Mouse (Mus musculus) forebrain, embryonic 15.5 days (tissue): Measurements from ENCODE around the gene Dnttip1. TPM values are rescaled to one million over a fixed set of nuclear protein-coding genes. Genes with fewer than 3 reads are reported as not detected.

Source experiments
- ATAC-seq: fragments of 200-750 bp; cut with Nextera tagmentation; replicated peaks from 2 replicates; pipeline ENCODE4 v1.8.0; 2017; ENCODE audit warnings: mild to moderate bottlenecking, moderate TSS enrichment, moderate library complexity
- H3K27ac ChIP-seq: fragments of 300-500 bp; sonication (generic); replicated peaks from 2 replicates; pipeline ENCODE4 v1.5.1; 2015; ENCODE audit warnings: mild to moderate bottlenecking, inconsistent platforms
- H3K27me3 ChIP-seq: fragments of 300-500 bp; sonication (generic); 2 replicates; pipeline ENCODE4 v1.6.1; 2015; ENCODE audit warnings: inconsistent platforms
- H3K36me3 ChIP-seq: fragments of 300-500 bp; sonication (generic); 2 replicates; pipeline ENCODE4 v1.6.1; 2015; ENCODE audit warnings: mild to moderate bottlenecking, inconsistent platforms
- H3K4me1 ChIP-seq: fragments of 300-500 bp; sonication (generic); 2 replicates; pipeline ENCODE4 v1.6.1; 2015; ENCODE audit warnings: inconsistent platforms
- H3K4me2 ChIP-seq: fragments of 300-500 bp; sonication (generic); replicated peaks from 2 replicates; pipeline ENCODE4 v1.6.1; 2015; ENCODE audit warnings: mild to moderate bottlenecking, inconsistent platforms
- H3K4me3 ChIP-seq: fragments of 300-500 bp; sonication (generic); 2 replicates; pipeline ENCODE4 v1.5.1; 2015; ENCODE audit warnings: mild to moderate bottlenecking, inconsistent platforms
- H3K9ac ChIP-seq: fragments of 300-500 bp; sonication (generic); replicated peaks from 2 replicates; pipeline ENCODE4 v1.6.1; 2015; ENCODE audit warnings: mild to moderate bottlenecking, inconsistent platforms
- H3K9me3 ChIP-seq: fragments of 300-500 bp; sonication (generic); 2 replicates; pipeline ENCODE4 v1.6.1; 2016; ENCODE audit warnings: inconsistent platforms
- WGBS: fragments of 180-500 bp; shearing (Covaris S2); methylation state at CpG from one replicate; pipeline ENCODE4 v1.1.7; 2015; ENCODE audit warnings: mixed read lengths; 5-methylcytosine and 5-hydroxymethylcytosine counted together
- polyA plus RNA-seq: library from polyadenylated mRNA; unstranded; fragments of >200 nt; fragmentation: Nextera tagmentation; extraction: Ambion mirVana; gene quantifications from 2 replicates; pipeline ENCODE4 v1.2.1, GENCODE M21; 2015

Dnttip1 gene
- polyA plus RNA-seq, 1 experiment from 2014 or later, result 73.9 TPM

GRCm38 (mm10) chr2:164800252-164801004 lies 54.6 kb downstream of the Dnttip1 start:
- Histone ChIP-seq H3K4me3 (no peak overlapping the region), H3K4me2 (no peak overlapping the region), H3K27ac (no peak overlapping the region), H3K36me3 (peaks cover 32% of the 10 kb centered on the region), H3K9ac (no peak overlapping the region), H3K27me3 (no peaks in the 10 kb centered on the region), H3K9me3 (no peaks in the 10 kb centered on the region), H3K4me1 (peaks cover 15% of the 10 kb centered on the region)
- WGBS, result 89% methylated on average over 13 of the region's 13 CpGs
- ATAC-seq, result no peak

- Histone ChIP-seq H3K27me3 (no peaks in the 10 kb centered on the region), H3K4me3 (peak overlapping the region; percentile 60), H3K36me3 (peaks cover 16% of the 10 kb centered on the region), H3K9ac (peak overlapping the region; percentile 61), H3K27ac (no peak overlapping the region), H3K9me3 (no peaks in the 10 kb centered on the region), H3K4me1 (peaks cover 28% of the 10 kb centered on the region), H3K4me2 (peak overlapping the region; percentile 61)
- no peak for ATAC-seq
- 95% methylated on average over 16 of the region's 16 CpGs for WGBS
Measured at GRCm38 (mm10) chr2:164803201-164803920, 57.6 kb downstream of the Dnttip1 start.

- Histone ChIP-seq H3K4me2 (peak overlapping the region; percentile 61), H3K9me3 (no peaks in the 10 kb centered on the region), H3K27me3 (no peaks in the 10 kb centered on the region), H3K36me3 (peaks cover 17% of the 10 kb centered on the region; the same call in 1 of the 2 replicates), H3K27ac (peak overlapping the region; percentile 74; the same call in 1 of the 2 replicates), H3K4me3 (peak overlapping the region; percentile 60), H3K9ac (peak overlapping the region; percentile 61), H3K4me1 (peaks cover 28% of the 10 kb centered on the region)
- 43% methylated on average over 1 of the region's 1 CpGs for WGBS
- no peak for ATAC-seq
Measured at GRCm38 (mm10) chr2:164803921-164804313, 58.1 kb downstream of the Dnttip1 start.

GRCm38 (mm10) chr2:164804533-164805331 lies 58.9 kb downstream of the Dnttip1 start, which contains the start of the genes Acot8 and Zswim3:
Acot8 (minus strand) TSS chr2:164804882.
Zswim3 (plus strand) TSS chr2:164805098.
- WGBS, result under 1% methylated on average over 47 of the region's 47 CpGs
- Histone ChIP-seq H3K36me3 (peaks cover 19% of the 10 kb centered on the region; the same call in 1 of the 2 replicates), H3K27me3 (no peaks in the 10 kb centered on the region), H3K9me3 (no peaks in the 10 kb centered on the region), H3K27ac (peak within 1 kb of the TSS; percentile 77), H3K4me2 (peak within 1 kb of the TSS; percentile 73), H3K4me3 (peak within 1 kb of the TSS; percentile 60), H3K9ac (peak within 1 kb of the TSS; percentile 64), H3K4me1 (peaks cover 28% of the 10 kb centered on the region)
- peak; percentile 97 for ATAC-seq

- no peak for ATAC-seq
- peaks cover 28% of the 10 kb centered on the region for H3K4me1 ChIP-seq
- peak overlapping the region; percentile 77 for H3K27ac ChIP-seq
- H3K4me3 ChIP-seq, result peak overlapping the region; percentile 60
- H3K36me3 ChIP-seq, result peaks cover 18% of the 10 kb centered on the region; the same call in 1 of the 2 replicates
- H3K9me3 ChIP-seq, result no peaks in the 10 kb centered on the region
- H3K9ac ChIP-seq, result peak overlapping the region; percentile 64
- peak overlapping the region; percentile 73 for H3K4me2 ChIP-seq
- no peaks in the 10 kb centered on the region for H3K27me3 ChIP-seq
- 2% methylated on average over 21 of the region's 21 CpGs for WGBS
Measured at GRCm38 (mm10) chr2:164805332-164805718, 59.5 kb downstream of the Dnttip1 start.

- Histone ChIP-seq H3K4me3 (no peak overlapping the region), H3K9me3 (no peaks in the 10 kb centered on the region), H3K4me1 (peaks cover 28% of the 10 kb centered on the region), H3K27ac (no peak overlapping the region), H3K4me2 (no peak overlapping the region), H3K36me3 (peaks cover 14% of the 10 kb centered on the region; the same call in 1 of the 2 replicates), H3K27me3 (no peaks in the 10 kb centered on the region), H3K9ac (no peak overlapping the region)
- 88% methylated on average over 7 of the region's 7 CpGs for WGBS
- no peak for ATAC-seq
Measured at GRCm38 (mm10) chr2:164806614-164807013, 60.8 kb downstream of the Dnttip1 start.

- no peak for ATAC-seq
- no peak overlapping the region for H3K4me2 ChIP-seq
- H3K9ac ChIP-seq, result no peak overlapping the region
- H3K36me3 ChIP-seq, result peaks cover 8% of the 10 kb centered on the region; the same call in 1 of the 2 replicates
- 62% methylated on average over 2 of the region's 2 CpGs for WGBS
- no peak overlapping the region for H3K4me3 ChIP-seq
- H3K27ac ChIP-seq, result no peak overlapping the region
- no peaks in the 10 kb centered on the region for H3K4me1 ChIP-seq
- H3K9me3 ChIP-seq, result no peaks in the 10 kb centered on the region
- no peaks in the 10 kb centered on the region for H3K27me3 ChIP-seq
Measured at GRCm38 (mm10) chr2:164813557-164813956, 67.8 kb downstream of the Dnttip1 start.

- no peak overlapping the region for H3K27ac ChIP-seq
- H3K27me3 ChIP-seq, result no peaks in the 10 kb centered on the region
- no peaks in the 10 kb centered on the region for H3K4me1 ChIP-seq
- ATAC-seq, result no peak
- peaks cover 4% of the 10 kb centered on the region; the same call in 1 of the 2 replicates for H3K36me3 ChIP-seq
- no peak overlapping the region for H3K4me3 ChIP-seq
- H3K9me3 ChIP-seq, result no peaks in the 10 kb centered on the region
- no peak overlapping the region for H3K9ac ChIP-seq
- 92% methylated on average over 5 of the region's 5 CpGs for WGBS
- H3K4me2 ChIP-seq, result no peak overlapping the region
Measured at GRCm38 (mm10) chr2:164815348-164815747, 69.6 kb downstream of the Dnttip1 start.

GRCm38 (mm10) chr2:164815821-164816220 lies 70.0 kb downstream of the Dnttip1 start:
- ATAC-seq, result no peak
- Histone ChIP-seq H3K4me3 (no peak overlapping the region), H3K27ac (no peak overlapping the region), H3K36me3 (peaks cover 8% of the 10 kb centered on the region; the same call in 1 of the 2 replicates), H3K4me2 (no peak overlapping the region), H3K9me3 (no peaks in the 10 kb centered on the region), H3K9ac (no peak overlapping the region), H3K4me1 (no peaks in the 10 kb centered on the region), H3K27me3 (no peaks in the 10 kb centered on the region)
- WGBS, result 88% methylated on average over 8 of the region's 8 CpGs

- Histone ChIP-seq H3K27me3 (no peaks in the 10 kb centered on the region), H3K27ac (no peak overlapping the region), H3K9ac (no peak overlapping the region), H3K4me3 (no peak overlapping the region), H3K4me2 (no peak overlapping the region), H3K9me3 (no peaks in the 10 kb centered on the region), H3K4me1 (peaks cover 5% of the 10 kb centered on the region), H3K36me3 (peaks cover 18% of the 10 kb centered on the region)
- ATAC-seq, result no peak
- 91% methylated on average over 6 of the region's 6 CpGs for WGBS
Measured at GRCm38 (mm10) chr2:164817206-164817605, 71.4 kb downstream of the Dnttip1 start.

- no peak overlapping the region for H3K4me3 ChIP-seq
- no peak overlapping the region for H3K4me2 ChIP-seq
- ATAC-seq, result no peak
- 79% methylated on average over 5 of the region's 5 CpGs for WGBS
- H3K4me1 ChIP-seq, result peaks cover 9% of the 10 kb centered on the region
- H3K27me3 ChIP-seq, result no peaks in the 10 kb centered on the region
- H3K9me3 ChIP-seq, result no peaks in the 10 kb centered on the region
- peaks cover 18% of the 10 kb centered on the region for H3K36me3 ChIP-seq
- H3K9ac ChIP-seq, result no peak overlapping the region
- H3K27ac ChIP-seq, result no peak overlapping the region
Measured at GRCm38 (mm10) chr2:164817703-164818102, 71.9 kb downstream of the Dnttip1 start.
